Mouse (Mus musculus): ENCODE measurements around the gene Tmem262. TPM values are rescaled to one million over a fixed set of nuclear protein-coding genes. Genes with fewer than 3 reads are reported as not detected.

Gene Tmem262
- polyA plus RNA-seq, 1 experiment from 2014 or later: not detected

- 88% methylated on average over 7 of the region's 7 CpGs for WGBS
- no peak for ATAC-seq (ENCODE audit: low FRiP score)
- no peak within 1 kb of the TSS for H3K27ac ChIP-seq (ENCODE audit: low read depth, low read length)
- H3K4me3 ChIP-seq (ENCODE audit: low read depth, low read length): no peak within 1 kb of the TSS
- no peaks in the 10 kb centered on the region for H3K36me3 ChIP-seq (ENCODE audit: control insufficient read depth, insufficient read depth, low read length)
- H3K27me3 ChIP-seq (ENCODE audit: control insufficient read depth, insufficient read depth, low read length): no peaks in the 10 kb centered on the region
- H3K9me3 ChIP-seq (ENCODE audit: control insufficient read depth, low read length): no peaks in the 10 kb centered on the region
- H3K9ac ChIP-seq (ENCODE audit: low read length): no peak within 1 kb of the TSS
- no peak within 1 kb of the TSS for H3K4me2 ChIP-seq
- H3K4me1 ChIP-seq (ENCODE audit: control insufficient read depth, insufficient read depth, low read length): no peaks in the 10 kb centered on the region
- no peak for DNase-seq (ENCODE audit: low spot score, missing footprints)
Observed at GRCm38 (mm10) chr19:6105586-6105985, 25.8 kb downstream of the Tmem262 start, which contains the start of gene Naaladl1. TSS of gene Naaladl1 (plus strand) at chr19:6105782.

- peak; percentile 69 for DNase-seq (ENCODE audit: low spot score, missing footprints)
Observed at GRCm38 (mm10) chr19:6113116-6113515, 33.3 kb downstream of the Tmem262 start.

GRCm38 (mm10) chr19:6116113-6116850 is 36.4 kb downstream of the Tmem262 start:
- Histone ChIP-seq H3K27ac (ENCODE audit: low read depth, low read length) (no peak overlapping the region), H3K36me3 (ENCODE audit: control insufficient read depth, insufficient read depth, low read length) (peaks cover 12% of the 10 kb centered on the region; the same call in 1 of the 2 replicates), H3K27me3 (ENCODE audit: control insufficient read depth, insufficient read depth, low read length) (no peaks in the 10 kb centered on the region), H3K4me1 (ENCODE audit: control insufficient read depth, insufficient read depth, low read length) (peaks cover 8% of the 10 kb centered on the region), H3K4me2 (no peak overlapping the region), H3K9ac (ENCODE audit: low read length) (no peak overlapping the region), H3K4me3 (ENCODE audit: low read depth, low read length) (0 out of 2 replicates have a peak overlapping the region, but pooled peaks have one; percentile 81), H3K9me3 (ENCODE audit: control insufficient read depth, low read length) (no peaks in the 10 kb centered on the region)
- peak; percentile 28 for DNase-seq (ENCODE audit: low spot score, missing footprints)
- ATAC-seq (ENCODE audit: low FRiP score): no peak
- WGBS: 94% methylated on average over 15 of the region's 15 CpGs

More at GRCm38 (mm10) chr19:6113116-6113515, 33.3 kb downstream of the Tmem262 start:
- no peak overlapping the region for H3K27ac ChIP-seq (ENCODE audit: low read depth, low read length)
- peaks cover 12% of the 10 kb centered on the region; the same call in 1 of the 2 replicates for H3K36me3 ChIP-seq (ENCODE audit: control insufficient read depth, insufficient read depth, low read length)
- peaks cover 8% of the 10 kb centered on the region for H3K4me1 ChIP-seq (ENCODE audit: control insufficient read depth, insufficient read depth, low read length)
- 76% methylated on average over 6 of the region's 6 CpGs for WGBS
- no peaks in the 10 kb centered on the region for H3K27me3 ChIP-seq (ENCODE audit: control insufficient read depth, insufficient read depth, low read length)
- H3K4me3 ChIP-seq (ENCODE audit: low read depth, low read length): no peak overlapping the region
- no peak overlapping the region for H3K4me2 ChIP-seq
- ATAC-seq (ENCODE audit: low FRiP score): no peak
- no peaks in the 10 kb centered on the region for H3K9me3 ChIP-seq (ENCODE audit: control insufficient read depth, low read length)
- H3K9ac ChIP-seq (ENCODE audit: low read length): no peak overlapping the region

GRCm38 (mm10) chr19:6117346-6117985 is 37.6 kb downstream of the Tmem262 start:
- Histone ChIP-seq H3K9ac (ENCODE audit: low read length) (peak overlapping the region; percentile 88), H3K27ac (ENCODE audit: low read depth, low read length) (peak overlapping the region; percentile 95), H3K4me2 (peak overlapping the region; percentile 89), H3K27me3 (ENCODE audit: control insufficient read depth, insufficient read depth, low read length) (no peaks in the 10 kb centered on the region), H3K4me1 (ENCODE audit: control insufficient read depth, insufficient read depth, low read length) (peaks cover 8% of the 10 kb centered on the region), H3K9me3 (ENCODE audit: control insufficient read depth, low read length) (no peaks in the 10 kb centered on the region), H3K36me3 (ENCODE audit: control insufficient read depth, insufficient read depth, low read length) (peaks cover 12% of the 10 kb centered on the region; the same call in 1 of the 2 replicates), H3K4me3 (ENCODE audit: low read depth, low read length) (peak overlapping the region; percentile 81)
- no peak for ATAC-seq (ENCODE audit: low FRiP score)
- no peak for DNase-seq (ENCODE audit: low spot score, missing footprints)
- WGBS: 6% methylated on average over 32 of the region's 32 CpGs

- Histone ChIP-seq H3K27me3 (ENCODE audit: control insufficient read depth, insufficient read depth, low read length) (no peaks in the 10 kb centered on the region), H3K4me2 (peak within 1 kb of the TSS; percentile 89), H3K4me3 (ENCODE audit: low read depth, low read length) (peak within 1 kb of the TSS; percentile 81), H3K4me1 (ENCODE audit: control insufficient read depth, insufficient read depth, low read length) (peaks cover 8% of the 10 kb centered on the region), H3K36me3 (ENCODE audit: control insufficient read depth, insufficient read depth, low read length) (peaks cover 12% of the 10 kb centered on the region; the same call in 1 of the 2 replicates), H3K27ac (ENCODE audit: low read depth, low read length) (peak within 1 kb of the TSS; percentile 95), H3K9ac (ENCODE audit: low read length) (peak within 1 kb of the TSS; percentile 88), H3K9me3 (ENCODE audit: control insufficient read depth, low read length) (no peaks in the 10 kb centered on the region)
- ATAC-seq (ENCODE audit: low FRiP score) (peak; percentile 86), DNase-seq (ENCODE audit: low spot score, missing footprints) (peak; percentile 99)
- whole genome bisulfite sequencing: under 1% methylated on average over 75 of the region's 77 CpGs
Observed at GRCm38 (mm10) chr19:6117986-6118676, 38.3 kb downstream of the Tmem262 start, which contains the start of gene Sac3d1. TSS of gene Sac3d1 (minus strand) at chr19:6118650.

GRCm38 (mm10) chr19:6118677-6119185 is 38.9 kb downstream of the Tmem262 start:
- Histone ChIP-seq H3K9ac (ENCODE audit: low read length) (peak overlapping the region; percentile 88), H3K4me2 (peak overlapping the region; percentile 89), H3K4me1 (ENCODE audit: control insufficient read depth, insufficient read depth, low read length) (peaks cover 8% of the 10 kb centered on the region), H3K27ac (ENCODE audit: low read depth, low read length) (no peak overlapping the region), H3K4me3 (ENCODE audit: low read depth, low read length) (peak overlapping the region; percentile 81), H3K36me3 (ENCODE audit: control insufficient read depth, insufficient read depth, low read length) (peaks cover 12% of the 10 kb centered on the region; the same call in 1 of the 2 replicates), H3K9me3 (ENCODE audit: control insufficient read depth, low read length) (no peaks in the 10 kb centered on the region), H3K27me3 (ENCODE audit: control insufficient read depth, insufficient read depth, low read length) (no peaks in the 10 kb centered on the region)
- WGBS: under 1% methylated on average over 8 of the region's 8 CpGs
- peak; percentile 88 for DNase-seq (ENCODE audit: low spot score, missing footprints)
- peak; percentile 58 for ATAC-seq (ENCODE audit: low FRiP score)

GRCm38 (mm10) chr19:6121761-6122160 is 41.9 kb downstream of the Tmem262 start:
- 31% methylated on average over 19 of the region's 19 CpGs for WGBS
- no peak for ATAC-seq (ENCODE audit: low FRiP score)
- H3K4me3 ChIP-seq (ENCODE audit: low read depth, low read length): no peak overlapping the region
- no peak overlapping the region for H3K4me2 ChIP-seq
- DNase-seq (ENCODE audit: low spot score, missing footprints): peak; percentile 65
- no peaks in the 10 kb centered on the region for H3K27me3 ChIP-seq (ENCODE audit: control insufficient read depth, insufficient read depth, low read length)
- H3K36me3 ChIP-seq (ENCODE audit: control insufficient read depth, insufficient read depth, low read length): no peaks in the 10 kb centered on the region
- no peaks in the 10 kb centered on the region for H3K9me3 ChIP-seq (ENCODE audit: control insufficient read depth, low read length)
- H3K9ac ChIP-seq (ENCODE audit: low read length): no peak overlapping the region
- H3K4me1 ChIP-seq (ENCODE audit: control insufficient read depth, insufficient read depth, low read length): peaks cover 6% of the 10 kb centered on the region
- no peak overlapping the region for H3K27ac ChIP-seq (ENCODE audit: low read depth, low read length)

GRCm38 (mm10) chr19:6123330-6123729 is 43.5 kb downstream of the Tmem262 start:
- Histone ChIP-seq H3K27me3 (ENCODE audit: control insufficient read depth, insufficient read depth, low read length) (no peaks in the 10 kb centered on the region), H3K36me3 (ENCODE audit: control insufficient read depth, insufficient read depth, low read length) (no peaks in the 10 kb centered on the region), H3K4me1 (ENCODE audit: control insufficient read depth, insufficient read depth, low read length) (peaks cover 2% of the 10 kb centered on the region), H3K27ac (ENCODE audit: low read depth, low read length) (no peak overlapping the region), H3K9me3 (ENCODE audit: control insufficient read depth, low read length) (no peaks in the 10 kb centered on the region), H3K4me3 (ENCODE audit: low read depth, low read length) (no peak overlapping the region), H3K9ac (ENCODE audit: low read length) (0 out of 2 replicates have a peak overlapping the region, but pooled peaks have one; percentile 9), H3K4me2 (no peak overlapping the region)
- ATAC-seq (ENCODE audit: low FRiP score): no peak
- 76% methylated on average over 8 of the region's 8 CpGs for WGBS
- peak; percentile 80 for DNase-seq (ENCODE audit: low spot score, missing footprints)

Data from midbrain, embryonic 11.5 days (tissue).